Mouse (Mus musculus) forebrain, embryonic 11.5 days (tissue): ENCODE data around the gene Drd3. TPM values are rescaled to one million over a fixed set of nuclear protein-coding genes. Genes with fewer than 3 reads are reported as not detected.

Experiments
- ATAC-seq: fragments of 200-750 bp; cut with Nextera tagmentation; replicated peaks from 2 replicates; pipeline ENCODE4 v1.8.0; 2017; ENCODE audit warnings: moderate TSS enrichment; ENCODE audit not compliant: low FRiP score
- DNase-seq: peaks from one replicate; pipeline ENCODE4 v3.0.0-alpha.2; 2017; ENCODE audit warnings: low spot score
- H3K27ac ChIP-seq: fragments of 300-500 bp; sonication (generic); 2 replicates; pipeline ENCODE4 v1.5.1; 2014; ENCODE audit warnings: low read depth, low read length
- H3K27me3 ChIP-seq: fragments of 300-500 bp; sonication (generic); 2 replicates; pipeline ENCODE4 v1.6.1; 2014; ENCODE audit warnings: mild to moderate bottlenecking, low read length, mixed read lengths; ENCODE audit not compliant: control insufficient read depth, insufficient read depth
- H3K36me3 ChIP-seq: fragments of 300-500 bp; sonication (generic); 2 replicates; pipeline ENCODE4 v1.6.1; 2014; ENCODE audit warnings: mild to moderate bottlenecking, low read length, moderate library complexity, mixed read lengths; ENCODE audit not compliant: control insufficient read depth, insufficient read depth
- H3K4me1 ChIP-seq: fragments of 300-500 bp; sonication (generic); replicated peaks from 2 replicates; pipeline ENCODE4 v1.6.1; 2014; ENCODE audit warnings: low read length, mixed read lengths; ENCODE audit not compliant: control insufficient read depth, insufficient read depth
- H3K4me2 ChIP-seq: fragments of 300-500 bp; sonication (generic); 2 replicates; pipeline ENCODE4 v1.6.1; 2014; ENCODE audit warnings: low read depth, mild to moderate bottlenecking, low read length, moderate library complexity, mixed read lengths; ENCODE audit not compliant: severe bottlenecking
- H3K4me3 ChIP-seq: fragments of 300-500 bp; sonication (generic); 2 replicates; pipeline ENCODE4 v1.5.1; 2014; ENCODE audit warnings: low read depth, low read length
- H3K9ac ChIP-seq: fragments of 300-500 bp; sonication (generic); 2 replicates; pipeline ENCODE4 v1.6.1; 2014; ENCODE audit warnings: low read length
- H3K9me3 ChIP-seq: fragments of 300-500 bp; sonication (generic); 2 replicates; pipeline ENCODE4 v1.6.1; 2016; ENCODE audit warnings: low read length, mixed read lengths; ENCODE audit not compliant: control insufficient read depth
- WGBS: fragments of 180-500 bp; shearing (Covaris S2); extraction: QIAGEN DNeasy Blood & Tissue Kit; methylation state at CpG from one replicate; pipeline ENCODE4 v1.1.7; 2014; 5-methylcytosine and 5-hydroxymethylcytosine counted together
- polyA plus RNA-seq: library from polyadenylated mRNA; unstranded; fragments of >200 nt; fragmentation: Nextera tagmentation; extraction: Ambion mirVana; gene quantifications from 2 replicates; pipeline ENCODE4 v1.2.1, GENCODE M21; 2014

Drd3 gene
- polyA plus RNA-seq, 1 experiment from 2014 or later, result 0.11 TPM

- no peaks in the 10 kb centered on the region for H3K36me3 ChIP-seq
- H3K27me3 ChIP-seq, result no peaks in the 10 kb centered on the region
- H3K4me1 ChIP-seq, result peaks cover 14% of the 10 kb centered on the region; the same call in 1 of the 2 replicates
- H3K27ac ChIP-seq, result no peak overlapping the region
- 90% methylated on average over 6 of the region's 6 CpGs for WGBS
- no peak for DNase-seq
- no peak overlapping the region for H3K9ac ChIP-seq
- ATAC-seq, result no peak
- H3K9me3 ChIP-seq, result no peaks in the 10 kb centered on the region
- H3K4me2 ChIP-seq, result no peak overlapping the region
- H3K4me3 ChIP-seq, result no peak overlapping the region
Observed at GRCm38 (mm10) chr16:43804364-43804763, 50.5 kb downstream of the Drd3 start.

DNA sequence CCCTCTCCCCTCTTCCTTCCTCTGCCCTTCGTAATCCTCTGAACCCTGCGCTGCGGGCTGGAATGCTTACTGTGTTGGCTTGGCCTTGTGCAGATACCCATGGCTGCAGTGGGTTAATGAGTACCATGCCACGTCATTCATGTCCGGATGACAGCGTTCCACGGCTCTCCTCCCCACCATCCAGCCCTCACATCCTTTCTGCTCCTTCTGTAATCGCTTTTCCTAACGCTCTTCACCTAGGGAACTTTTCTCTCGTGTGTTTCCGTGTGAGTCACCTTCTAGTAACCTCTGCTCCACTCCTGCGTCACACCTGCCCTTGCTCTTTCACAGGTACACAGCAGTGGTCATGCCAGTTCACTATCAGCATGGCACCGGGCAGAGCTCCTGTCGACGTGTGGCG lies 53.2 kb downstream of the Drd3 start:
- Histone ChIP-seq H3K36me3 (no peaks in the 10 kb centered on the region), H3K9ac (no peak overlapping the region), H3K9me3 (no peaks in the 10 kb centered on the region), H3K27me3 (no peaks in the 10 kb centered on the region), H3K4me1 (no peaks in the 10 kb centered on the region), H3K4me2 (no peak overlapping the region), H3K27ac (no peak overlapping the region), H3K4me3 (no peak overlapping the region)
- ATAC-seq (no peak), DNase-seq (no peak)
- 78% methylated on average over 16 of the region's 16 CpGs for WGBS

DNA sequence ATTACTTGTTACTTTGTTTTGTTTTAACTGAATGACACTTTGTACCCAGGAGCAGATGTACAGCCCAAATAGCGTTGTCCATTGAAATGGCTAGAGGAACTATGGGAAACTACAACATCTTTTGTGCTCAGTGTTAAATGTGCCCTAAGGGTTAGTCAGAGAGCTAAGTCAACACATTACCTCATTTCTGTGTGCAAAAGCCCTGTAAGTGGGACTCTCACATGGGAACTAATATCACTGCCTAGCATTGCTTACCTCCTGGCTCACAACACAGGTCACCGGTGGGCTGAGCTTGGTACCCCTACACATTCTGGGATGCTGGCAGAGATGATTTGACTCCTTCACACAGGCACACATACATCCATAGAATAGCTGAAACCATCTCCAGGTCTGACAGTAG lies 55.6 kb downstream of the Drd3 start:
- H3K4me1 ChIP-seq, result no peaks in the 10 kb centered on the region
- H3K36me3 ChIP-seq, result no peaks in the 10 kb centered on the region
- ATAC-seq (no peak), DNase-seq (no peak)
- no peak overlapping the region for H3K27ac ChIP-seq
- H3K4me3 ChIP-seq, result no peak overlapping the region
- H3K9me3 ChIP-seq, result no peaks in the 10 kb centered on the region
- no peak overlapping the region for H3K4me2 ChIP-seq
- H3K9ac ChIP-seq, result no peak overlapping the region
- 86% methylated on average over 2 of the region's 2 CpGs for WGBS
- no peaks in the 10 kb centered on the region for H3K27me3 ChIP-seq

GRCm38 (mm10) chr16:43811402-43811801 lies 57.6 kb downstream of the Drd3 start:
- Histone ChIP-seq H3K4me2 (no peak overlapping the region), H3K9ac (no peak overlapping the region), H3K4me1 (no peaks in the 10 kb centered on the region), H3K4me3 (no peak overlapping the region), H3K9me3 (no peaks in the 10 kb centered on the region), H3K27me3 (no peaks in the 10 kb centered on the region), H3K36me3 (no peaks in the 10 kb centered on the region), H3K27ac (no peak overlapping the region)
- no peak for ATAC-seq
- WGBS, result 84% methylated on average over 1 of the region's 1 CpGs
- DNase-seq, result no peak

DNA sequence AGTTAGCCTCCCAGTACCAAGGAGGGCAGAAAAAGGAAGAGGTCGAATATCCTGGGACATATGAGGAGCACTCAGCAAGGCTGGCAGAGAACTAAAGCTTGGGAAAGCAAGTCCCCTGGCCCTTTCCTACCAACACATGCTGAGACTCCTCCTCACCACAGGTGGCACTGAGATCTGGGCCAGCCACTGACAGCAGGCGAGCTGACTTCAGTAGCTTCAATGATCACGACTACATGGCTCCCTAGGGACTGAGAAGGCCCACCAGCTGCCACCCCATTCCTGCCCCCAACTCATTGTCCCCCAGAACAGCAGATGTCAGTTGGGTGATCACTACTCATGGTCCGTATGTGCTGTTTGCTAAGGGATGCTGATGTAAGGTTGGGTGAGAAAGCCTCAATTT lies 60.8 kb downstream of the Drd3 start:
- Histone ChIP-seq H3K4me2 (no peak overlapping the region), H3K9me3 (no peaks in the 10 kb centered on the region), H3K27me3 (no peaks in the 10 kb centered on the region), H3K4me1 (no peaks in the 10 kb centered on the region), H3K36me3 (no peaks in the 10 kb centered on the region), H3K4me3 (no peak overlapping the region), H3K27ac (no peak overlapping the region), H3K9ac (no peak overlapping the region)
- DNase-seq, result no peak
- 56% methylated on average over 4 of the region's 4 CpGs for WGBS
- ATAC-seq, result no peak

DNA sequence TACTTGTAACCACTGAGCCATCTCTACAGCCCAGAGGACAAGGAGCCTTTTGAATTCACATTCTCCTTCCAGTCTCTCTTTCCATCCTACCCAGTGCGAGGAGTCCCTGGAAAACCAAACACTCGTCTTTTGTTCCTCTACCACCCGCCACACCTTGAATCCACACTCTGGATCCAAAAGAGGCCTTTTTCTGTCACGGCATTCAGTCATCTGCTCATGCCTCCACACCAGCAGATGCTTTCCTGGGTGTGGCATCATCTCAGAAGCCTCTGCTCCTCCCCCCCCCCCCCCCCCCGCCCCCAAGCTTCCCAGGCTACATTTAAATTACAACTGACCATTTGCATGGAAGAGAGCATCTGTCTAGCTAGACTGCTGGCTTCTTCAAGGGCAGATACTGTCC lies 62.5 kb downstream of the Drd3 start:
- ATAC-seq (no peak), DNase-seq (no peak)
- 89% methylated on average over 4 of the region's 5 CpGs for WGBS
- no peaks in the 10 kb centered on the region for H3K27me3 ChIP-seq
- no peaks in the 10 kb centered on the region for H3K36me3 ChIP-seq
- no peak overlapping the region for H3K9ac ChIP-seq
- no peaks in the 10 kb centered on the region for H3K9me3 ChIP-seq
- no peak overlapping the region for H3K4me3 ChIP-seq
- H3K4me2 ChIP-seq, result no peak overlapping the region
- H3K4me1 ChIP-seq, result no peaks in the 10 kb centered on the region
- H3K27ac ChIP-seq, result no peak overlapping the region

- Histone ChIP-seq H3K4me2 (no peak overlapping the region), H3K27me3 (no peaks in the 10 kb centered on the region), H3K27ac (no peak overlapping the region), H3K4me3 (no peak overlapping the region), H3K36me3 (no peaks in the 10 kb centered on the region), H3K9me3 (no peaks in the 10 kb centered on the region), H3K4me1 (no peaks in the 10 kb centered on the region), H3K9ac (no peak overlapping the region)
- DNase-seq, result no peak
- 92% methylated on average over 6 of the region's 6 CpGs for WGBS
- ATAC-seq, result no peak
Observed at GRCm38 (mm10) chr16:43818404-43818803, 64.6 kb downstream of the Drd3 start.

DNA sequence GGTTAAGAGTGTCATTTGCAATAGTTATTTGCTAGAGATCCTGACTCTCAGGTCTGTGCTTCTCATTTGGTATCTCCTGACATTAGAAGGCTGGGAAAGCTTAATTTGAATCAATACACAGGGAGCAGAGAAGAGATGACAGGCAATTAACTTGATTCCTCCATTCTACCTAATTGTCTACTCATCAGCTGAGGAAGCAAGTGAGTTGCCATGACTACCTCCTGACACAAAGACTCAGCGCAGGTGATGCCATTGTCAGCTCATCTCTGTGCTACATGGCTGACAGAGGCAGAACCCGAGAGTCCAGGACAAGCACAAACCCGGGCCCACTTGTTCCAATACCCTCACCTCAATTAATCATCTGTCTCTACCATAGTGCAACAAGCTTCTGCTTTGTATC lies 73.7 kb downstream of the Drd3 start:
- ATAC-seq, result no peak
- Histone ChIP-seq H3K27ac (no peak overlapping the region), H3K4me1 (0 out of 2 replicates have a peak, but pooled peaks cover 2% of the 10 kb centered on the region), H3K9ac (no peak overlapping the region), H3K36me3 (no peaks in the 10 kb centered on the region), H3K27me3 (no peaks in the 10 kb centered on the region), H3K4me2 (no peak overlapping the region), H3K4me3 (no peak overlapping the region), H3K9me3 (no peaks in the 10 kb centered on the region)
- DNase-seq, result no peak
- WGBS, result 66% methylated on average over 3 of the region's 3 CpGs

DNA sequence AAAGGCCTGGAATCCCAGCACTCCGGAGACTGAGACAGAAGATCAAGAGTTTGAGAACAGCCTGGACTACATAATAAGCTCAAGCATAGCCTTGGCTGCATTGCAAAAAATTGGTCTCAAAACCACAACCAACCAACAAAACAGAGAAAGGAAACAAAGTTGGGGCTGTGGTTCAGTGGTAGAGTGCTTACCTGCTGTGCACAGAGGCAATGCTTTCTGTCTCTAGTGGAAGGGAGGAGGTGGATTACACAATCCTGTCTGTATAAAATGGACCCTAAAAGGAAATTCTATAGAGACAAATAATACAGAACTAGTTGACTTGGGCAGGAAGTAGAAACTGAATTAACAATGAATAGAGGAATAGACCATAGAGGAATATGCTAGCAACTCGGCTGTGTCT lies 78.1 kb downstream of the Drd3 start:
- no peak overlapping the region for H3K4me3 ChIP-seq
- 92% methylated on average over 2 of the region's 2 CpGs for WGBS
- no peak overlapping the region for H3K9ac ChIP-seq
- ATAC-seq (no peak), DNase-seq (no peak)
- no peak overlapping the region for H3K27ac ChIP-seq
- 0 out of 2 replicates have a peak, but pooled peaks cover 2% of the 10 kb centered on the region for H3K4me1 ChIP-seq
- no peaks in the 10 kb centered on the region for H3K36me3 ChIP-seq
- no peak overlapping the region for H3K4me2 ChIP-seq
- no peaks in the 10 kb centered on the region for H3K27me3 ChIP-seq
- no peaks in the 10 kb centered on the region for H3K9me3 ChIP-seq
